Mouse (Mus musculus) olfactory bulb, adult 2 months (tissue): ENCODE data around the gene Rasa4.

ENCODE experiments used
- CTCF ChIP-seq: fragments of 200-500 bp; IDR thresholded peaks from 2 replicates; pipeline ENCODE4 v1.5.1; 2012; ENCODE audit warnings: low read depth, mild to moderate bottlenecking, low read length, moderate library complexity; ENCODE audit not compliant: insufficient read depth
- POLR2A ChIP-seq: fragments of 200-500 bp; IDR thresholded peaks from 2 replicates; pipeline ENCODE4 v1.6.1; 2012; ENCODE audit warnings: mild to moderate bottlenecking, low read depth, low read length, moderate library complexity; ENCODE audit not compliant: insufficient read depth

- TF ChIP-seq CTCF = peak; percentile 51
- peak; percentile 62 for TF ChIP-seq POLR2A
These were observed 52.0 kb downstream of the Rasa4 start, which contains the start of the genes Lrwd1 and Alkbh4 for GRCm38 (mm10) chr5:136135571-136136291.
